Mouse (Mus musculus): ENCODE data around the gene Hectd1. TPM values are rescaled to one million over a fixed set of nuclear protein-coding genes. Genes with fewer than 3 reads are reported as not detected.

Gene Hectd1
- total and polyA plus RNA-seq, 3 experiments: 35.0 to 273 (median 249) TPM

GRCm38 (mm10) chr12:51835219-51835618 is 5.9 kb upstream of the Hectd1 start:
- ATAC-seq (ENCODE audit: extremely low read depth, insufficient number of reproducible peaks, low FRiP score, poor library complexity, severe bottlenecking) (peak; percentile 42; the same call in 1 of the 2 replicates), DNase-seq (ENCODE audit: low spot score) (no peak)
- H3K4me1 ChIP-seq (ENCODE audit: insufficient read depth, low read depth, low read length): peaks cover 47% of the 10 kb centered on the region

DNA sequence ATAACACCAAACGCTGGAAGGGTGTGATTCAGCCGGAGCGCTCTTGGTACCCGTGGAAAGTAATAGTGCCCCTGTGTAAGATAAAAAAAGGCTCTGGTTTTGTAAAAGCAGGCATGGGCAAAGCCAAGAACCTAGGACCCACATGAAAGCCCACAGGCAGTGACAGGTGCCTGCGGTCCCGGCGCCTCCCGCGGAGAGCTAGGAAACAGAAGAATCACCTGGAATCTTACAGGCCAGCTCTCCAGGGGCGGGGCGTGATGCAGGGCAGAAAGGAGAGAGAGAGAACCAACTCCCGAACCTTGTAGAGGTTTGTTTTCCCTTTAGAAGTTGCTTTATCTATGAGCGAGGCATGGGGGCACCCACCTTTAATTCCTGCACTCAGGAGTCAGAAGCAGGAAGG is 2.6 kb upstream of the Hectd1 start:
- TF ChIP-seq GATA2 (IDR thresholded peaks at IDR 0.05; ENCODE audit: borderline replicate concordance, low read depth, low read length) (no peak), GATA1 (IDR thresholded peaks at IDR 0.05; ENCODE audit: borderline replicate concordance, low read length) (no peak), POLR2AphosphoS5 (IDR thresholded peaks at IDR 0.05; ENCODE audit: insufficient replicate concordance, low read depth, low read length) (no peak), TAL1 (conservative IDR thresholded peaks at IDR 0.05; ENCODE audit: low read depth, low read length) (no peak), CTCF (IDR thresholded peaks at IDR 0.05; ENCODE audit: low read depth, low read length) (no peak)
- DNase-seq (ENCODE audit: low spot score) (peak; percentile 37), ATAC-seq (ENCODE audit: extremely low read depth, insufficient number of reproducible peaks, low FRiP score, poor library complexity, severe bottlenecking) (no peak)
- Histone ChIP-seq H3K4me3 (ENCODE audit: low read depth, low read length) (peak overlapping the region; percentile 98; the same call in 1 of the 2 replicates), H3K27me3 (ENCODE audit: insufficient read depth, low read length) (no peaks in the 10 kb centered on the region), H3K4me1 (ENCODE audit: insufficient read depth, low read depth, low read length) (peaks cover 42% of the 10 kb centered on the region), H3K36me3 (replicated peaks) (peaks cover 19% of the 10 kb centered on the region), H3K9me3 (replicated peaks) (no peaks in the 10 kb centered on the region)

More at GRCm38 (mm10) chr12:51835219-51835618, 5.9 kb upstream of the Hectd1 start:
- Histone ChIP-seq H3K9me3 (replicated peaks) (no peaks in the 10 kb centered on the region), H3K27me3 (ENCODE audit: insufficient read depth, low read length) (no peaks in the 10 kb centered on the region), H3K4me3 (ENCODE audit: low read depth, low read length) (no peak overlapping the region), H3K36me3 (replicated peaks) (peaks cover 14% of the 10 kb centered on the region)
- no peak for TF ChIP-seq POLR2AphosphoS5 (IDR thresholded peaks at IDR 0.05; ENCODE audit: insufficient replicate concordance, low read depth, low read length)
- no peak for TF ChIP-seq GATA2 (IDR thresholded peaks at IDR 0.05; ENCODE audit: borderline replicate concordance, low read depth, low read length)
- no peak for TF ChIP-seq GATA1 (IDR thresholded peaks at IDR 0.05; ENCODE audit: borderline replicate concordance, low read length)
- no peak for TF ChIP-seq CTCF (IDR thresholded peaks at IDR 0.05; ENCODE audit: low read depth, low read length)
- no peak for TF ChIP-seq TAL1 (conservative IDR thresholded peaks at IDR 0.05; ENCODE audit: low read depth, low read length)

GRCm38 (mm10) chr12:51831296-51831695 is 2.0 kb upstream of the Hectd1 start:
- no peaks in the 10 kb centered on the region for H3K9me3 ChIP-seq (replicated peaks)
- no peaks in the 10 kb centered on the region for H3K27me3 ChIP-seq (ENCODE audit: insufficient read depth, low read length)
- DNase-seq (ENCODE audit: low spot score) (no peak), ATAC-seq (ENCODE audit: extremely low read depth, insufficient number of reproducible peaks, low FRiP score, poor library complexity, severe bottlenecking) (no peak)
- peaks cover 23% of the 10 kb centered on the region for H3K36me3 ChIP-seq (replicated peaks)
- peak overlapping the region; percentile 98 for H3K4me3 ChIP-seq (ENCODE audit: low read depth, low read length)
- H3K4me1 ChIP-seq (ENCODE audit: insufficient read depth, low read depth, low read length): peaks cover 45% of the 10 kb centered on the region
- no peak for TF ChIP-seq CTCF (IDR thresholded peaks at IDR 0.05; ENCODE audit: low read depth, low read length)
- no peak for TF ChIP-seq GATA1 (IDR thresholded peaks at IDR 0.05; ENCODE audit: borderline replicate concordance, low read length)
- TF ChIP-seq POLR2AphosphoS5 (IDR thresholded peaks at IDR 0.05; ENCODE audit: insufficient replicate concordance, low read depth, low read length): no peak
- TF ChIP-seq TAL1 (conservative IDR thresholded peaks at IDR 0.05; ENCODE audit: low read depth, low read length): no peak
- TF ChIP-seq GATA2 (IDR thresholded peaks at IDR 0.05; ENCODE audit: borderline replicate concordance, low read depth, low read length): no peak

- H3K9me3 ChIP-seq (replicated peaks): no peaks in the 10 kb centered on the region
- peaks cover 24% of the 10 kb centered on the region for H3K36me3 ChIP-seq (replicated peaks)
- peaks cover 44% of the 10 kb centered on the region for H3K4me1 ChIP-seq (ENCODE audit: insufficient read depth, low read depth, low read length)
- TF ChIP-seq GATA2 (IDR thresholded peaks at IDR 0.05; ENCODE audit: borderline replicate concordance, low read depth, low read length) (no peak), GATA1 (IDR thresholded peaks at IDR 0.05; ENCODE audit: borderline replicate concordance, low read length) (no peak), TAL1 (conservative IDR thresholded peaks at IDR 0.05; ENCODE audit: low read depth, low read length) (no peak), CTCF (IDR thresholded peaks at IDR 0.05; ENCODE audit: low read depth, low read length) (no peak), POLR2AphosphoS5 (IDR thresholded peaks at IDR 0.05; ENCODE audit: insufficient replicate concordance, low read depth, low read length) (no peak)
- DNase-seq (ENCODE audit: low spot score) (no peak), ATAC-seq (ENCODE audit: extremely low read depth, insufficient number of reproducible peaks, low FRiP score, poor library complexity, severe bottlenecking) (no peak)
- peak overlapping the region; percentile 98 for H3K4me3 ChIP-seq (ENCODE audit: low read depth, low read length)
- no peaks in the 10 kb centered on the region for H3K27me3 ChIP-seq (ENCODE audit: insufficient read depth, low read length)
Observed at GRCm38 (mm10) chr12:51830671-51831070, 1.3 kb upstream of the Hectd1 start.

- peak overlapping the region; percentile 98 for H3K4me3 ChIP-seq (ENCODE audit: low read depth, low read length)
- H3K4me1 ChIP-seq (ENCODE audit: insufficient read depth, low read depth, low read length): peaks cover 43% of the 10 kb centered on the region
- peak; percentile 19 for DNase-seq (ENCODE audit: low spot score)
- H3K36me3 ChIP-seq (replicated peaks): peaks cover 29% of the 10 kb centered on the region
- H3K27me3 ChIP-seq (ENCODE audit: insufficient read depth, low read length): no peaks in the 10 kb centered on the region
- no peak; the same call in 1 of the 2 replicates for ATAC-seq (ENCODE audit: extremely low read depth, insufficient number of reproducible peaks, low FRiP score, poor library complexity, severe bottlenecking)
- no peaks in the 10 kb centered on the region for H3K9me3 ChIP-seq (replicated peaks)
- TF ChIP-seq POLR2AphosphoS5 (IDR thresholded peaks at IDR 0.05; ENCODE audit: insufficient replicate concordance, low read depth, low read length): no peak
- no peak for TF ChIP-seq CTCF (IDR thresholded peaks at IDR 0.05; ENCODE audit: low read depth, low read length)
- no peak for TF ChIP-seq TAL1 (conservative IDR thresholded peaks at IDR 0.05; ENCODE audit: low read depth, low read length)
- TF ChIP-seq GATA1 (IDR thresholded peaks at IDR 0.05; ENCODE audit: borderline replicate concordance, low read length): no peak
- no peak for TF ChIP-seq GATA2 (IDR thresholded peaks at IDR 0.05; ENCODE audit: borderline replicate concordance, low read depth, low read length)
Observed at GRCm38 (mm10) chr12:51830077-51830402, 704 bp upstream of the Hectd1 start.

GRCm38 (mm10) chr12:51828716-51829289 is 533 bp downstream of the Hectd1 start:
- TF ChIP-seq TAL1 (conservative IDR thresholded peaks at IDR 0.05; ENCODE audit: low read depth, low read length) (no peak), GATA2 (IDR thresholded peaks at IDR 0.05; ENCODE audit: borderline replicate concordance, low read depth, low read length) (no peak), POLR2AphosphoS5 (IDR thresholded peaks at IDR 0.05; ENCODE audit: insufficient replicate concordance, low read depth, low read length) (no peak), GATA1 (IDR thresholded peaks at IDR 0.05; ENCODE audit: borderline replicate concordance, low read length) (no peak), CTCF (IDR thresholded peaks at IDR 0.05; ENCODE audit: low read depth, low read length) (no peak)
- no peaks in the 10 kb centered on the region for H3K9me3 ChIP-seq (replicated peaks)
- peaks cover 44% of the 10 kb centered on the region for H3K4me1 ChIP-seq (ENCODE audit: insufficient read depth, low read depth, low read length)
- no peaks in the 10 kb centered on the region for H3K27me3 ChIP-seq (ENCODE audit: insufficient read depth, low read length)
- peaks cover 40% of the 10 kb centered on the region for H3K36me3 ChIP-seq (replicated peaks)
- H3K4me3 ChIP-seq (ENCODE audit: low read depth, low read length): peak overlapping the region; percentile 98
- DNase-seq (ENCODE audit: low spot score): peak; percentile 50
- no peak; the same call in 1 of the 2 replicates for ATAC-seq (ENCODE audit: extremely low read depth, insufficient number of reproducible peaks, low FRiP score, poor library complexity, severe bottlenecking)

Measured in G1E (cell line).